In the genomic region with DNA sequence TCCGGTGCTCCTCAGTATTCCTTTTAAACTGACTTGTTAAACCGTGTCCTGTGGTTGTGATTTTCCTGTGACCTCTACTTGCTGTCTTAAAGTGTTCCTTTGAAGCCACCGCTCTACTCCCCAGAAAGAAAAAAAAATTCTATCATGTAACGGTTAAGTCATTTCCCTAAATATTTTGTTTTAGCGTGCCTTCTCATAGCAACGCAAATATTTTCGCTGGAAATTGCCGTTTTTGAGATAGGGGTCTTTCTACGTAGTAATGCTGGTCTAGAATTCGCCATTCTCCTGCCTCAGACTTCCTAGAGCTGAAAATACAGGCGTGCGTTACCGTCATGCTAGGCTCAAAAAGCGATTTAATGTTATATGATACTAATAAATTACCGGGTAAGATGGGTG, we compare ENCODE assay signal across 7 mouse cellular contexts. TPM values are rescaled to one million over a fixed set of nuclear protein-coding genes. Genes with fewer than 3 reads are reported as not detected.
DNase-seq lines count a peak whose midpoint lies in the region; ATAC-seq and TF ChIP-seq lines count a peak whose summit lies in the region.

No protein-coding gene starts in this region.

- peak overlapping the region; percentile 92 for H3K9ac ChIP-seq in forebrain, embryonic 12.5 days
- peak overlapping the region; percentile 93; the same call in 1 of the 2 replicates for H3K9ac ChIP-seq in limb, embryonic 14.5 days (ENCODE audit: low read depth, low read length, severe bottlenecking)
- peak overlapping the region; percentile 22; the same call in 1 of the 2 replicates for H3K9ac ChIP-seq in stomach, embryonic 15.5 days

- H3K4me2 ChIP-seq in forebrain, embryonic 12.5 days = peak overlapping the region; percentile 67
- H3K4me2 ChIP-seq in limb, embryonic 14.5 days (replicated peaks; ENCODE audit: low read depth, low read length, severe bottlenecking) = peak overlapping the region; percentile 60
- H3K4me2 ChIP-seq in stomach, embryonic 15.5 days = peak overlapping the region; percentile 78

- H3K27me3 ChIP-seq in testis, adult 2 months (ENCODE audit: control insufficient read depth, insufficient read depth, low read length) = no peaks in the 10 kb centered on the region
- no peaks in the 10 kb centered on the region for H3K27me3 ChIP-seq in forebrain, embryonic 12.5 days
- no peaks in the 10 kb centered on the region for H3K27me3 ChIP-seq in limb, embryonic 14.5 days (ENCODE audit: control insufficient read depth, insufficient read depth, low read length)
- H3K27me3 ChIP-seq in stomach, embryonic 15.5 days (replicated peaks) = no peaks in the 10 kb centered on the region

- 6% methylated on average over 15 of the region's 15 CpGs for WGBS in forebrain, embryonic 12.5 days
- WGBS in limb, embryonic 14.5 days = 1% methylated on average over 15 of the region's 15 CpGs
- WGBS in stomach, embryonic 15.5 days = 4% methylated on average over 15 of the region's 15 CpGs

- peaks cover 5% of the 10 kb centered on the region for H3K4me1 ChIP-seq in testis, adult 2 months (ENCODE audit: control insufficient read depth, insufficient read depth, low read length)
- H3K4me1 ChIP-seq in forebrain, embryonic 12.5 days = peaks cover 16% of the 10 kb centered on the region
- H3K4me1 ChIP-seq in limb, embryonic 14.5 days (ENCODE audit: control insufficient read depth, insufficient read depth, low read length) = 0 out of 2 replicates have a peak, but pooled peaks cover 8% of the 10 kb centered on the region
- H3K4me1 ChIP-seq in stomach, embryonic 15.5 days = no peaks in the 10 kb centered on the region

- H3K36me3 ChIP-seq in testis, adult 2 months (ENCODE audit: control insufficient read depth, insufficient read depth, low read length) = no peaks in the 10 kb centered on the region
- H3K36me3 ChIP-seq in forebrain, embryonic 12.5 days (replicated peaks) = no peaks in the 10 kb centered on the region
- no peaks in the 10 kb centered on the region for H3K36me3 ChIP-seq in limb, embryonic 14.5 days (ENCODE audit: control insufficient read depth, insufficient read depth, low read length)
- no peaks in the 10 kb centered on the region for H3K36me3 ChIP-seq in stomach, embryonic 15.5 days

- H3K4me3 ChIP-seq in testis, adult 2 months (ENCODE audit: control insufficient read depth, low read depth, low read length) = peak overlapping the region; percentile 91
- peak overlapping the region; percentile 84 for H3K4me3 ChIP-seq in forebrain, embryonic 12.5 days (replicated peaks)
- peak overlapping the region; percentile 85 for H3K4me3 ChIP-seq in limb, embryonic 14.5 days (replicated peaks; ENCODE audit: low read length)
- H3K4me3 ChIP-seq in stomach, embryonic 15.5 days (replicated peaks) = peak overlapping the region; percentile 84

- H3K9me3 ChIP-seq in forebrain, embryonic 12.5 days = 0 out of 2 replicates have a peak, but pooled peaks cover 3% of the 10 kb centered on the region
- H3K9me3 ChIP-seq in limb, embryonic 14.5 days (ENCODE audit: control insufficient read depth, low read length) = no peaks in the 10 kb centered on the region
- H3K9me3 ChIP-seq in stomach, embryonic 15.5 days = no peaks in the 10 kb centered on the region

- no peak for ATAC-seq in forebrain, embryonic 12.5 days (ENCODE audit: low FRiP score)
- no peak for ATAC-seq in limb, embryonic 14.5 days (ENCODE audit: low FRiP score, low read depth)
- ATAC-seq in stomach, embryonic 15.5 days (ENCODE audit: insufficient read depth, low FRiP score, low read depth) = no peak

- TF ChIP-seq CTCF in testis, adult 2 months (IDR thresholded peaks at IDR 0.05; ENCODE audit: control insufficient read depth, insufficient read depth, insufficient replicate concordance, low read depth, low read length) = no peak

- peak overlapping the region; percentile 73 for H3K27ac ChIP-seq in testis, adult 2 months (ENCODE audit: control insufficient read depth, insufficient read depth, low read depth, low read length)
- peak overlapping the region; percentile 99; the same call in 1 of the 2 replicates for H3K27ac ChIP-seq in forebrain, embryonic 12.5 days
- no peak overlapping the region for H3K27ac ChIP-seq in limb, embryonic 14.5 days (replicated peaks; ENCODE audit: low read depth, low read length)
- H3K27ac ChIP-seq in stomach, embryonic 15.5 days = peak overlapping the region; percentile 99; the same call in 1 of the 2 replicates

- no peak for DNase-seq in testis, postnatal 10 days (ENCODE audit: low spot score)
- no peak for DNase-seq in limb, embryonic 14.5 days (ENCODE audit: low spot score)
- no peak for DNase-seq in cerebellum, adult 9-10 months
- no peak for DNase-seq in urinary bladder, postnatal 36 days (ENCODE audit: low spot score in 2 of 2)

- no peak for TF ChIP-seq POLR2A in testis, adult 2 months (IDR thresholded peaks at IDR 0.05; ENCODE audit: control insufficient read depth, low read depth, low read length)
- no peak for TF ChIP-seq POLR2A in limb, embryonic 14.5 days (IDR thresholded peaks at IDR 0.05; ENCODE audit: borderline replicate concordance, extremely low read depth, insufficient read depth, insufficient read length)

RNA-seq across cellular contexts. Expression of a gene that starts 4.0 kb away (rescaled TPM):
- 10.6 and 13.7 TPM in 2 replicates for polyA plus RNA-seq in testis, adult 2 months (2012; rRNA removed)
- 90.1 and 96.3 TPM in 2 replicates for polyA plus RNA-seq in forebrain, embryonic 12.5 days (2016; fragmentation: Nextera tagmentation; extraction: Ambion mirVana)
- polyA plus RNA-seq in limb, embryonic 14.5 days (2012; rRNA removed) = 14.7 and 15.4 TPM in 2 replicates
- 38.7 and 39.5 TPM in 2 replicates for polyA plus RNA-seq in limb, embryonic 14.5 days (2014; fragmentation: Nextera tagmentation; extraction: Ambion mirVana)
- polyA plus RNA-seq in stomach, embryonic 15.5 days (2015; fragmentation: Nextera tagmentation; extraction: Ambion mirVana) = 33.3 and 35.9 TPM in 2 replicates

RNA-seq across cellular contexts. Expression of a gene that starts 43.6 kb away (rescaled TPM):
- polyA plus RNA-seq in testis, adult 2 months (2012; rRNA removed) = 0.44 and 0.59 TPM in 2 replicates
- polyA plus RNA-seq in forebrain, embryonic 12.5 days (2016; fragmentation: Nextera tagmentation; extraction: Ambion mirVana) = 4.8 and 4.9 TPM in 2 replicates
- 1.8 and 2.0 TPM in 2 replicates for polyA plus RNA-seq in limb, embryonic 14.5 days (2012; rRNA removed)
- polyA plus RNA-seq in limb, embryonic 14.5 days (2014; fragmentation: Nextera tagmentation; extraction: Ambion mirVana) = 3.2 and 3.5 TPM in 2 replicates
- polyA plus RNA-seq in stomach, embryonic 15.5 days (2015; fragmentation: Nextera tagmentation; extraction: Ambion mirVana) = 6.8 and 7.6 TPM in 2 replicates

RNA-seq across cellular contexts. Expression of a gene that starts 44.2 kb away (rescaled TPM):
- polyA plus RNA-seq in testis, adult 2 months (2012; rRNA removed) = 0.38 and 0.60 TPM in 2 replicates
- 2.6 and 3.7 TPM in 2 replicates for polyA plus RNA-seq in forebrain, embryonic 12.5 days (2016; fragmentation: Nextera tagmentation; extraction: Ambion mirVana)
- polyA plus RNA-seq in limb, embryonic 14.5 days (2012; rRNA removed) = 3.5 and 4.1 TPM in 2 replicates
- 4.3 and 5.3 TPM in 2 replicates for polyA plus RNA-seq in limb, embryonic 14.5 days (2014; fragmentation: Nextera tagmentation; extraction: Ambion mirVana)
- 9.7 and 10.0 TPM in 2 replicates for polyA plus RNA-seq in stomach, embryonic 15.5 days (2015; fragmentation: Nextera tagmentation; extraction: Ambion mirVana)

RNA-seq across cellular contexts. Expression of a gene that starts 58.5 kb away (rescaled TPM):
- 1.1 and 1.2 TPM in 2 replicates for polyA plus RNA-seq in testis, adult 2 months (2012; rRNA removed)
- polyA plus RNA-seq in forebrain, embryonic 12.5 days (2016; fragmentation: Nextera tagmentation; extraction: Ambion mirVana) = 12.1 TPM in 2 replicates
- polyA plus RNA-seq in limb, embryonic 14.5 days (2012; rRNA removed) = 5.2 and 6.1 TPM in 2 replicates
- 11.9 and 13.7 TPM in 2 replicates for polyA plus RNA-seq in limb, embryonic 14.5 days (2014; fragmentation: Nextera tagmentation; extraction: Ambion mirVana)
- polyA plus RNA-seq in stomach, embryonic 15.5 days (2015; fragmentation: Nextera tagmentation; extraction: Ambion mirVana) = 8.5 and 9.1 TPM in 2 replicates

Comparison
In these comparisons a context has a peak if more than half of its experiments do, and no peak if none do; other contexts are left out.
1. H3K9ac ChIP-seq: peak in every context shown above with its lines; median percentile 93 in limb, embryonic 14.5 days; 92 in forebrain, embryonic 12.5 days; 22 in stomach, embryonic 15.5 days.